Mouse (Mus musculus): ENCODE measurements at regions not wholly inside any gene's neighbourhood (a gene's known extent, or its start where the extent isn't known, plus 50 kb on each side); places are given as distances from the start of the nearest gene placed in this dataset.

- TF ChIP-seq CTCF (IDR thresholded peaks at IDR 0.05; ENCODE audit: low read depth, low read length) (no peak), POLR2A (IDR thresholded peaks at IDR 0.05; ENCODE audit: borderline replicate concordance, low read depth, low read length) (no peak)
Observed at GRCm38 (mm10) chr2:160526377-160527125, 119.1 kb upstream of the Top1 start.

GRCm38 (mm10) chr2:160529306-160529705, 116.4 kb upstream of the Top1 start:
- H3K27ac ChIP-seq (ENCODE audit: insufficient read depth, low read depth, low read length), result no peak overlapping the region
- H3K4me3 ChIP-seq (ENCODE audit: insufficient read depth, low read length), result no peak overlapping the region
- TF ChIP-seq POLR2A (IDR thresholded peaks at IDR 0.05; ENCODE audit: borderline replicate concordance, low read depth, low read length), result no peak
- no peak for TF ChIP-seq CTCF (IDR thresholded peaks at IDR 0.05; ENCODE audit: low read depth, low read length)
- H3K4me1 ChIP-seq (ENCODE audit: control insufficient read depth, insufficient read depth, low read length), result no peaks in the 10 kb centered on the region

More at GRCm38 (mm10) chr2:160526377-160527125, 119.1 kb upstream of the Top1 start:
- Histone ChIP-seq H3K27ac (ENCODE audit: insufficient read depth, low read depth, low read length) (no peak overlapping the region), H3K4me1 (ENCODE audit: control insufficient read depth, insufficient read depth, low read length) (no peaks in the 10 kb centered on the region), H3K4me3 (ENCODE audit: insufficient read depth, low read length) (no peak overlapping the region)

- Histone ChIP-seq H3K4me1 (ENCODE audit: control insufficient read depth, insufficient read depth, low read length) (no peaks in the 10 kb centered on the region), H3K4me3 (ENCODE audit: insufficient read depth, low read length) (no peak overlapping the region), H3K27ac (ENCODE audit: insufficient read depth, low read depth, low read length) (no peak overlapping the region)
- TF ChIP-seq POLR2A (IDR thresholded peaks at IDR 0.05; ENCODE audit: borderline replicate concordance, low read depth, low read length) (no peak), CTCF (IDR thresholded peaks at IDR 0.05; ENCODE audit: low read depth, low read length) (no peak)
Observed at GRCm38 (mm10) chr2:160530377-160530776, 115.3 kb upstream of the Top1 start.

GRCm38 (mm10) chr2:160537319-160537719, 108.4 kb upstream of the Top1 start:
- no peak overlapping the region for H3K27ac ChIP-seq (ENCODE audit: insufficient read depth, low read depth, low read length)
- H3K4me3 ChIP-seq (ENCODE audit: insufficient read depth, low read length), result no peak overlapping the region
- H3K4me1 ChIP-seq (ENCODE audit: control insufficient read depth, insufficient read depth, low read length), result no peaks in the 10 kb centered on the region
- TF ChIP-seq POLR2A (IDR thresholded peaks at IDR 0.05; ENCODE audit: borderline replicate concordance, low read depth, low read length), result no peak
- TF ChIP-seq CTCF (IDR thresholded peaks at IDR 0.05; ENCODE audit: low read depth, low read length), result no peak

GRCm38 (mm10) chr2:160545527-160545926, 100.2 kb upstream of the Top1 start:
- no peaks in the 10 kb centered on the region for H3K4me1 ChIP-seq (ENCODE audit: control insufficient read depth, insufficient read depth, low read length)
- no peak overlapping the region for H3K27ac ChIP-seq (ENCODE audit: insufficient read depth, low read depth, low read length)
- no peak overlapping the region for H3K4me3 ChIP-seq (ENCODE audit: insufficient read depth, low read length)
- TF ChIP-seq CTCF (IDR thresholded peaks at IDR 0.05; ENCODE audit: low read depth, low read length) (no peak), POLR2A (IDR thresholded peaks at IDR 0.05; ENCODE audit: borderline replicate concordance, low read depth, low read length) (no peak)

- H3K27ac ChIP-seq (ENCODE audit: insufficient read depth, low read depth, low read length), result no peak overlapping the region
- TF ChIP-seq POLR2A (IDR thresholded peaks at IDR 0.05; ENCODE audit: borderline replicate concordance, low read depth, low read length) (no peak), CTCF (IDR thresholded peaks at IDR 0.05; ENCODE audit: low read depth, low read length) (no peak)
- peaks cover 5% of the 10 kb centered on the region; the same call in 1 of the 2 replicates for H3K4me1 ChIP-seq (ENCODE audit: control insufficient read depth, insufficient read depth, low read length)
- H3K4me3 ChIP-seq (ENCODE audit: insufficient read depth, low read length), result no peak overlapping the region
Observed at GRCm38 (mm10) chr2:160552121-160552669, 93.5 kb upstream of the Top1 start.

GRCm38 (mm10) chr2:160561711-160562110, 84.0 kb upstream of the Top1 start:
- Histone ChIP-seq H3K27ac (ENCODE audit: insufficient read depth, low read depth, low read length) (no peak overlapping the region), H3K4me3 (ENCODE audit: insufficient read depth, low read length) (no peak overlapping the region), H3K4me1 (ENCODE audit: control insufficient read depth, insufficient read depth, low read length) (no peaks in the 10 kb centered on the region)
- no peak for TF ChIP-seq POLR2A (IDR thresholded peaks at IDR 0.05; ENCODE audit: borderline replicate concordance, low read depth, low read length)
- TF ChIP-seq CTCF (IDR thresholded peaks at IDR 0.05; ENCODE audit: low read depth, low read length), result no peak

- Histone ChIP-seq H3K4me3 (ENCODE audit: insufficient read depth, low read length) (no peak overlapping the region), H3K4me1 (ENCODE audit: control insufficient read depth, insufficient read depth, low read length) (no peaks in the 10 kb centered on the region), H3K27ac (ENCODE audit: insufficient read depth, low read depth, low read length) (no peak overlapping the region)
- TF ChIP-seq CTCF (IDR thresholded peaks at IDR 0.05; ENCODE audit: low read depth, low read length) (no peak), POLR2A (IDR thresholded peaks at IDR 0.05; ENCODE audit: borderline replicate concordance, low read depth, low read length) (no peak)
Observed at GRCm38 (mm10) chr2:160567813-160568212, 77.9 kb upstream of the Top1 start.

- Histone ChIP-seq H3K4me3 (ENCODE audit: insufficient read depth, low read length) (no peak overlapping the region), H3K4me1 (ENCODE audit: control insufficient read depth, insufficient read depth, low read length) (no peaks in the 10 kb centered on the region), H3K27ac (ENCODE audit: insufficient read depth, low read depth, low read length) (no peak overlapping the region)
- TF ChIP-seq POLR2A (IDR thresholded peaks at IDR 0.05; ENCODE audit: borderline replicate concordance, low read depth, low read length), result no peak
- no peak for TF ChIP-seq CTCF (IDR thresholded peaks at IDR 0.05; ENCODE audit: low read depth, low read length)
Observed at GRCm38 (mm10) chr2:160569496-160569895, 76.2 kb upstream of the Top1 start.

Measured in bone marrow macrophage, adult 2 months (primary cell).